Mouse (Mus musculus) MEL (cell line): ENCODE data around the gene Chd9.

Experiments
- CTCF ChIP-seq, 3 experiments: IDR thresholded peaks in 2 of 3; conservative IDR thresholded peaks in 1 of 3; 2 replicates each; pipeline ENCODE4 v1.5.1; 2011 to 2012; ENCODE audit warnings: low read length in 3 of 3, low read depth in 2 of 3, mild to moderate bottlenecking in 2 of 3, improper control_type of control experiment in 1 of 3, inconsistent platforms in 1 of 3, mixed read lengths in 1 of 3, moderate library complexity in 1 of 3; ENCODE audit not compliant: control insufficient read depth in 1 of 3, insufficient read depth in 1 of 3, poor library complexity in 1 of 3, severe bottlenecking in 1 of 3
- E2F4 ChIP-seq: IDR thresholded peaks from 2 replicates; pipeline ENCODE4 v1.6.1; 2011; ENCODE audit warnings: low read depth, low read length, improper control_type of control experiment, borderline replicate concordance
- ELF1 ChIP-seq: IDR thresholded peaks from 2 replicates; pipeline ENCODE4 v1.6.1; 2014; ENCODE audit warnings: low read depth, mild to moderate bottlenecking, inconsistent platforms, low read length, improper control_type of control experiment, moderate library complexity
- EP300 ChIP-seq, 2 experiments: IDR thresholded peaks; 2 replicates each; pipeline ENCODE4 v1.6.1; 2011; ENCODE audit warnings: improper control_type of control experiment in 2 of 2, low read length in 2 of 2, low read depth in 1 of 2, mild to moderate bottlenecking in 1 of 2
- GATA1 ChIP-seq: IDR thresholded peaks from 2 replicates; pipeline ENCODE4 v1.6.1; 2011; ENCODE audit warnings: low read depth, low read length, improper control_type of control experiment
- MAFK ChIP-seq: IDR thresholded peaks from 2 replicates; pipeline ENCODE4 v1.6.1; 2011; ENCODE audit warnings: low read depth, mild to moderate bottlenecking, low read length, improper control_type of control experiment, borderline replicate concordance
- MAZ ChIP-seq: IDR thresholded peaks from 2 replicates; pipeline ENCODE4 v1.6.1; 2012; ENCODE audit warnings: low read depth, mild to moderate bottlenecking, inconsistent platforms, low read length, improper control_type of control experiment
- MYB ChIP-seq: IDR thresholded peaks from 2 replicates; pipeline ENCODE4 v1.6.1; 2011; ENCODE audit warnings: mild to moderate bottlenecking, low read depth, low read length, improper control_type of control experiment
- POLR2A ChIP-seq, 2 experiments: IDR thresholded peaks; 2 replicates each; pipeline ENCODE4 v1.6.1; 2011 to 2012; ENCODE audit warnings: low read length in 2 of 2, mild to moderate bottlenecking in 2 of 2, control low read depth in 1 of 2, improper control_type of control experiment in 1 of 2, low read depth in 1 of 2, moderate library complexity in 1 of 2; ENCODE audit not compliant: control insufficient read depth in 1 of 2, insufficient read depth in 1 of 2, poor library complexity in 1 of 2
- USF1 ChIP-seq: IDR thresholded peaks from 2 replicates; pipeline ENCODE4 v1.6.1; 2014; ENCODE audit warnings: low read depth, mild to moderate bottlenecking, inconsistent platforms, low read length, improper control_type of control experiment, moderate library complexity

- no peak for TF ChIP-seq ELF1
- no peak for TF ChIP-seq CTCF (IDR thresholded peaks at IDR 0.05 in 2 of 3, conservative IDR thresholded peaks at IDR 0.05 in 1 of 3; ENCODE audit: control insufficient read depth in 1 of 3, insufficient read depth in 1 of 3, low read depth in 2 of 3, low read length in 3 of 3, poor library complexity in 1 of 3, severe bottlenecking in 1 of 3)
- no peak for TF ChIP-seq MAFK
- TF ChIP-seq EP300 (IDR thresholded peaks at IDR 0.05; ENCODE audit: low read depth in 1 of 2, low read length in 2 of 2): no peak
- no peak for TF ChIP-seq USF1
- TF ChIP-seq POLR2A (IDR thresholded peaks at IDR 0.05; ENCODE audit: control insufficient read depth in 1 of 2, insufficient read depth in 1 of 2, low read depth in 1 of 2, low read length in 2 of 2, poor library complexity in 1 of 2): no peak
- no peak for TF ChIP-seq MYB
- no peak for TF ChIP-seq GATA1
- TF ChIP-seq E2F4: no peak
- no peak for TF ChIP-seq MAZ
Observed at GRCm38 (mm10) chr8:90928412-90928811, 100.3 kb downstream of the Chd9 start.
